Mouse (Mus musculus) thymus, postnatal 0 days (tissue): ENCODE results near the gene Nags. TPM values are rescaled to one million over a fixed set of nuclear protein-coding genes. Genes with fewer than 3 reads are reported as not detected.

Experiments used
- DNase-seq: peaks from one replicate; pipeline ENCODE4 v3.0.0-alpha.2; 2015; ENCODE audit warnings: low spot score
- polyA plus RNA-seq: library from polyadenylated mRNA; unstranded; fragments of >200 nt; fragmentation: Nextera tagmentation; extraction: Ambion mirVana; gene quantifications from 2 replicates; pipeline ENCODE4 v1.2.1, GENCODE M21; 2015

The Nags gene
- polyA plus RNA-seq: 0.18 TPM in 1 of 2 replicates, not detected in the other

GRCm38 (mm10) chr11:102145471-102146001, at the start of gene Nags:
TSS of gene Nags (plus strand) at chr11:102145513.
- no peak for DNase-seq

- no peak for DNase-seq
Measured at GRCm38 (mm10) chr11:102095676-102096075, 49.6 kb upstream of the Nags start.

- no peak for DNase-seq
Measured at GRCm38 (mm10) chr11:102096446-102096845, 48.9 kb upstream of the Nags start.

- peak; percentile 52 for DNase-seq
Measured at GRCm38 (mm10) chr11:102096887-102097391, 48.4 kb upstream of the Nags start.

GRCm38 (mm10) chr11:102101219-102101618, 44.1 kb upstream of the Nags start, which contains the start of gene Ppy:
TSS of gene Ppy (minus strand) at chr11:102101319.
- no peak for DNase-seq

GRCm38 (mm10) chr11:102102485-102103258, 42.6 kb upstream of the Nags start:
- peak; percentile 53 for DNase-seq

GRCm38 (mm10) chr11:102106911-102107310, 38.4 kb upstream of the Nags start:
- no peak for DNase-seq

- DNase-seq: no peak
Measured at GRCm38 (mm10) chr11:102107732-102108131, 37.6 kb upstream of the Nags start, which contains the start of gene Pyy. TSS of gene Pyy (minus strand) at chr11:102107832.

GRCm38 (mm10) chr11:102111576-102111975, 33.7 kb upstream of the Nags start:
- DNase-seq: no peak

- DNase-seq: no peak
Measured at GRCm38 (mm10) chr11:102116241-102116640, 29.1 kb upstream of the Nags start.

- DNase-seq: no peak
Measured at GRCm38 (mm10) chr11:102117386-102117785, 27.9 kb upstream of the Nags start.

- no peak for DNase-seq
Measured at GRCm38 (mm10) chr11:102134516-102134915, 10.8 kb upstream of the Nags start.

- DNase-seq: no peak
Measured at GRCm38 (mm10) chr11:102137625-102138446, 7.5 kb upstream of the Nags start.

- peak; percentile 64 for DNase-seq
Measured at GRCm38 (mm10) chr11:102138447-102138740, 6.9 kb upstream of the Nags start.

GRCm38 (mm10) chr11:102140508-102140907, 4.8 kb upstream of the Nags start:
- peak; percentile 61 for DNase-seq

- no peak for DNase-seq
Measured at GRCm38 (mm10) chr11:102142355-102142754, 3.0 kb upstream of the Nags start.

- DNase-seq: no peak
Measured at GRCm38 (mm10) chr11:102144957-102145470, 299 bp upstream of the Nags start.

GRCm38 (mm10) chr11:102146005-102146404, 692 bp downstream of the Nags start:
- DNase-seq: no peak

GRCm38 (mm10) chr11:102146531-102146930, 1.2 kb downstream of the Nags start:
- no peak for DNase-seq

- no peak for DNase-seq
Measured at GRCm38 (mm10) chr11:102147213-102147989, 2.1 kb downstream of the Nags start.
